Mouse (Mus musculus) midbrain, embryonic 10.5 days (tissue): ENCODE data around the gene Akr7a5. TPM values are rescaled to one million over a fixed set of nuclear protein-coding genes. Genes with fewer than 3 reads are reported as not detected.

Source experiments
- DNase-seq: peaks from one replicate; pipeline ENCODE4 v3.0.0-alpha.2; 2017; ENCODE audit warnings: low spot score
- H3K27ac ChIP-seq: fragments of 300-500 bp; sonication (generic); replicated peaks from 2 replicates; pipeline ENCODE4 v1.5.1; 2016; ENCODE audit warnings: mild to moderate bottlenecking
- H3K27me3 ChIP-seq: fragments of 300-500 bp; sonication (generic); 2 replicates; pipeline ENCODE4 v1.6.1; 2016; ENCODE audit warnings: low read depth, mild to moderate bottlenecking; ENCODE audit not compliant: poor library complexity, severe bottlenecking
- H3K36me3 ChIP-seq: fragments of 300-500 bp; sonication (generic); 2 replicates; pipeline ENCODE4 v1.6.1; 2016; ENCODE audit warnings: mild to moderate bottlenecking, moderate library complexity
- H3K4me1 ChIP-seq: fragments of 300-500 bp; sonication (generic); 2 replicates; pipeline ENCODE4 v1.6.1; 2016
- H3K4me3 ChIP-seq: fragments of 300-500 bp; sonication (generic); 2 replicates; pipeline ENCODE4 v1.5.1; 2016; ENCODE audit warnings: mild to moderate bottlenecking, moderate library complexity
- H3K9me3 ChIP-seq: fragments of 300-500 bp; sonication (generic); replicated peaks from 2 replicates; pipeline ENCODE4 v1.6.1; 2016; ENCODE audit warnings: mild to moderate bottlenecking
- WGBS: fragments of 180-500 bp; shearing (Covaris S2); methylation state at CpG from one replicate; pipeline ENCODE4 v1.1.7; 2016; 5-methylcytosine and 5-hydroxymethylcytosine counted together
- microRNA-seq: library from miRNA; unstranded; fragments of <30 nt; microRNA quantifications from one replicate; pipeline ENCODE4, GENCODE M21; 2017
- polyA plus RNA-seq: library from polyadenylated mRNA; unstranded; fragments of >200 nt; fragmentation: Nextera tagmentation; extraction: Ambion mirVana; gene quantifications from 2 replicates; pipeline ENCODE4 v1.2.1, GENCODE M21; 2016

Akr7a5 gene
- polyA plus RNA-seq, 1 experiment from 2014 or later: 103 TPM

DNA sequence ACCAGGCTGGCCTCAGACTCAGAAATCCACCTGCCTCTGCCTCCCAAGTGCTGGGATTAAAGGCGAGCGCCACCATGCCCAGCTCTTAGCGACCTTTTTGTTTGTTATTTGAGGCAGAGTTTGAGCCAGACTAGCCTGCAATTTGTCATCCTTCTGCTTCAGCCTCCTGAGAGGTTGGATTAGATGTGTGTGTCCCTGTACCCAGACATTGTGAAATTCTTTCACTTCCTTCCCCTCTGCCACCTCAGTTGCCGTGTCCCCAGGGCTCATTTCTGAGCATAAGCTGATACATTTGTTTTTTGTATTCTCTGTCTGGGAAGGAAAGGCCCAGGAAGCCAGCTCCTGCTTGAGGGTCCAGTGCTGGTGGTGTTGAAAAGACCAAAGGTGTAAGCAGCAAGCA is 30.3 kb downstream of the Akr7a5 start:
- Histone ChIP-seq H3K4me3 (no peak overlapping the region), H3K27ac (no peak overlapping the region), H3K36me3 (peaks cover 16% of the 10 kb centered on the region), H3K9me3 (no peaks in the 10 kb centered on the region), H3K4me1 (peaks cover 10% of the 10 kb centered on the region), H3K27me3 (peaks cover 17% of the 10 kb centered on the region)
- no peak for DNase-seq
- 84% methylated on average over 4 of the region's 4 CpGs for WGBS

DNA sequence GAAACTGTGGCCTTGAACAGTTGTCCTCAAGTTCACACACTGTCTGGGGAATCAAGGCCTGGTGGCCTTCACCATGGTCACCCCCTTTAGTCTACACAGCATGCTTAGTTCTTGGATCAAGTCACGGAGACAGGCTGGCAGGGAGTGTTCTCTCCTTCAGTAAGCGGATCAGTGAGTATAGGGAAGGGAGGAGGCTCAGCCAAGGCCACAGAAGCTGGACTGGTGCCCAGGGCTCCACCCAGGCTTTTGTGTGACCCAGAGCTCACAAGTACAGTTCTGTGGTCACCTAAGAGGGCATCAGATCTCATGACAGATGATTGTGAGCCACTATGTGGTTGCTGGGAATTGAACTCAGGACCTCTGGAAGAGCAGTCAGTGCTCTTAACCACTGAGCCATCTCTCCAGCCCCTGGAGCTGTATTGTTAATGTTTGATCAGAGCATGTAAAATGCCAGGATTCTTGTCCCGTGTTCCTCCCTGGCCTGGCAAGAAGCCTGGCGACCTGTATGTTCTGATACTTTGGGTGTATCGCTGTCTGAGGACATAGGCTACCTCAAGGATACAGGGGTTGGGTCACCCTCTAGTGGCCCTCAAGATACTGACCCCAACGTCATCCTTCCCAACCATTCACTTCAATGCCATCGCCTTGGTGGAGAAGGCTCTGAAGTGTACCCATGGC is 31.2 kb downstream of the Akr7a5 start:
- Histone ChIP-seq H3K9me3 (no peaks in the 10 kb centered on the region), H3K4me3 (no peak overlapping the region), H3K36me3 (peaks cover 24% of the 10 kb centered on the region), H3K4me1 (peaks cover 12% of the 10 kb centered on the region), H3K27me3 (peaks cover 16% of the 10 kb centered on the region), H3K27ac (no peak overlapping the region)
- no peak for DNase-seq
- WGBS: 85% methylated on average over 7 of the region's 7 CpGs

DNA sequence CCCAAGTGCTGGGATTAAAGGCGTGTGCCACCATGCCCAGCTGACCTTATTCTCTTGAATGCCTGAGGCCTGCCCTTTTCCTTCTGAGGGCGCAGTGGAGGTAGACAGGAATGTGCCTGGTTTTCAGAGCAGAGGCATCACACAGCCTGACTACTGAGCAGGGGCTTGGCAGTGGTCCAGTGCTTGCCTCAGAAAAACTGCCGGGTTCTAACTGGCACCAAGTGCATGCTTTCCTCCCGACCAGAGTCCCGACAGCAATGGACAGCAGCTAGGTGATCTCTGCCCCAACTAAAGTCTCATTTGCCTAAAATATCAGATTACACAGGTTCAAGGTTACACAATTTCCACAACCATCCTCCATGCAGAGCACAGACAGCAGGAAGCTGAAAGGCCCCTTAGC is 33.2 kb downstream of the Akr7a5 start:
- 80% methylated on average over 5 of the region's 5 CpGs for WGBS
- H3K9me3 ChIP-seq: no peaks in the 10 kb centered on the region

DNA sequence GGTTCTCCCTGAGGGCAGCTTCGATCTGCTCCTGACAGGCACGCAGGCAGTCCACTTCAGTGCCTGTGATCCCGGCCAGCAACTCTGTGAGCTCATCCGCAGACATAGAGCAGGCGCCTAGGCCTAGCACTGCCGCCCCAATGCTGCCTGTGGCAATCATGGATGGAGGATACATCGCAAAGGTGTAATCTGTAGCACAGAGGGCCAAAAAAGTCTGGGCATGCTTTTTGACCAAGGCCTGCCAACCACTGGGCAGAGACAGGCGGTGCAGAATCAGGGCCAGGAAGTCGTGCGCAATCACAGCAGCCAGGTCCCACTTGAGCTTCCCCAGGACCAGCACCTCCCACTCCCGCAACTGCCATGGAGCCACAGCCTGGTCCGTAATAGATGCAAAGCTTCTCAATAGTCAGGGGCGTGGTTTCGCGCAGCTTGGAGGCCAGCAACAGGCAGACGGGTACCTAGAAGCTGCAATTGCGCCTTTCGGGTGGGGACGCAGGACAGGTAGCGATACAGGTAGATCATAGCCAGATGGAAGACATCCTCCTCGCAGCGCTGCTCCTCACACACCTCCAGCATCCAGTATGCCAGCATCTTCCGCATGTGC is 35.0 kb downstream of the Akr7a5 start:
- H3K36me3 ChIP-seq: peaks cover 61% of the 10 kb centered on the region
- DNase-seq: peak; percentile 24
- 71% methylated on average over 23 of the region's 23 CpGs for WGBS

More for the DNA sequence above, 33.2 kb downstream of the Akr7a5 start:
- no peak for DNase-seq
- H3K27ac ChIP-seq: no peak overlapping the region
- no peak overlapping the region for H3K4me3 ChIP-seq
- peaks cover 44% of the 10 kb centered on the region for H3K36me3 ChIP-seq
- peaks cover 8% of the 10 kb centered on the region; the same call in 1 of the 2 replicates for H3K4me1 ChIP-seq
- no peaks in the 10 kb centered on the region for H3K27me3 ChIP-seq

DNA sequence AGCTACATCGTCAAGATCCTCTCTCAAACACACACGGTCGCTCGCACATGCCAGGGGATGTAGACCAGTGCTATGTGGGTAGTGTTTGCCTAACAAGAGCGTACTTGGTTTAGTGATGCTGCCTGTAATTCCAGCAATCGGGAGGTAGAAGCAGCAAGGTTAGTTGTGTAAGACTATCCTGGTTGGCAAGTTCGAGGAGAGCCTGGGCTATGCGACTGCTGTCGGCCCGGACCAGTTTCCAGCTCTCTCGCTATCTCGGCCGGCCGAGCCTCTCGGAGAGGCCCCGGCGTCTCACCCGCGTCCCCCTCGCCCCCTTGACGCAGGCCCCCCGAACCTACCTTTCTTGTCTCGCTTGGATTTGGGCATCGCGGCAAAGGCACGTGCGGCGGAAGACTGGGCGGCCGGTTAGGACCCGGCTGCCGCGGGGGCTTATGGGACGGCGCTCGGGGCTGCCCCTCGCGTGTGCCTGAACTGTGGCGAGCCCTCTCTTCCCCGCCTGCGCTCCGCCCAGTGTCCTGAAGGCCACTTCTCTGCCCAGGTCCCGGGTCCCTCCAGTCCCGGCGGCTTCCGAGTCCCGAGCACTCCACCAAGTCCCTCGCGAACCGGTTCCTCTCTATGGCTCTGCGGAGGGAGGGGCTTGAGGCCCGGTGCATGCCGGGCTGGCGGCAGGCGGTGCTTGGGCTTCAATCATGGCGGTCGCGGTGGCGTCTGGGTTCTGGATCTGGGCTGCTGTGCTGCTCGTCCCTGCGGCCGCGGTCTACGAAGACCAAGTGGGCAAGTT is 41.6 kb downstream of the Akr7a5 start, which contains the start of the genes Mrto4, Emc1 and Ubr4:
Gene Mrto4 (minus strand): TSS at position 646 of the 781 bp plus-strand sequence.
Gene Emc1 (plus strand): TSS at position 657 of the 781 bp plus-strand sequence.
Gene Ubr4 (plus strand): TSS at position 679 of the 781 bp plus-strand sequence.
- whole genome bisulfite sequencing: under 1% methylated on average over 64 of the region's 64 CpGs
- H3K36me3 ChIP-seq: peaks cover 63% of the 10 kb centered on the region
- H3K27me3 ChIP-seq: no peaks in the 10 kb centered on the region
- DNase-seq: peak; percentile 86
- H3K27ac ChIP-seq: peak within 1 kb of the TSS; percentile 99
- peak within 1 kb of the TSS; percentile 78 for H3K4me3 ChIP-seq
- H3K9me3 ChIP-seq: no peaks in the 10 kb centered on the region
- H3K4me1 ChIP-seq: peaks cover 33% of the 10 kb centered on the region

More for the DNA sequence above, 35.0 kb downstream of the Akr7a5 start:
- Histone ChIP-seq H3K4me1 (peaks cover 13% of the 10 kb centered on the region), H3K27me3 (no peaks in the 10 kb centered on the region), H3K9me3 (no peaks in the 10 kb centered on the region), H3K4me3 (no peak overlapping the region), H3K27ac (no peak overlapping the region)

DNA sequence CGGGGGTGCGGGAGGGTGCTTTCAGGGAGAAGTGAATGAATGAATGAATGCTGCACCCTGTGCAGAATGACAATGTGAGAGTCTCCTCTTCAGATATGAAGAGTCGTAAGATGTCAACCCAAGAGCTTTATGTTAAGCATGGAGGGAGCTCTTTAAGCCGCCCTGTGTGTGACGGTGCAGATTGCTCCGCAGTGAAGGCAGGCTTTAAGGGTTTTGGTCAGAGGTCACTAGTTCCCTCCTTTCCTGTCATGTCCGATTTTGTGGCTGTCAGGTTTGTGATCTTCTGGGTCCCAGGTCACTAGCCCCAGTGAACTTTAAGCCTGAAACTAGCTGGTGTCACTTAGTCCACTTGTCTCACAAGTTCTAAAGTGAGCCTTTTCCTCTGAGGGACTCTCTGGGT is 42.3 kb downstream of the Akr7a5 start:
- H3K4me3 ChIP-seq: peak overlapping the region; percentile 78
- no peaks in the 10 kb centered on the region for H3K27me3 ChIP-seq
- peaks cover 33% of the 10 kb centered on the region for H3K4me1 ChIP-seq
- under 1% methylated on average over 7 of the region's 7 CpGs for WGBS
- no peaks in the 10 kb centered on the region for H3K9me3 ChIP-seq
- H3K27ac ChIP-seq: peak overlapping the region; percentile 99
- peaks cover 63% of the 10 kb centered on the region for H3K36me3 ChIP-seq
- DNase-seq: no peak

DNA sequence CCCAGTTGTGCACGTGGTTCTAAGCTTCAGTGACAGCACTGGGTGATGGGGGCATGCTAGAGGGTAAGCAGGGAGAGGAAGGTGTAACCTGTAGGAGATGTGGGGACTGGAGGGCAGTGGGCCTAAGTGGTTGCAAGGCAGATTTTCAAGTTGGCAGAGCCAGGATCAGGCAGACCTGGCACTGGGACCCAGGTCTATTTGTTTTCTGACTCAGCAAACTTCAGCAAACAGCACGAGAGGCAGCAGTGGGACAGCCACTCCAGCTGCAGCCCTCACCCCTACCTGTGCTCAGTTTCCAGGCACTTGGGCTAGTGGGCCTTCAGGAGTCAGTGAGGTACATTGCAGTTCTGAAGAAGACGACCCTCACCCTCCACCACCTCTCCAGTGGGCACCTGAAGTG is 46.7 kb downstream of the Akr7a5 start:
- WGBS: 91% methylated on average over 3 of the region's 3 CpGs
- Histone ChIP-seq H3K4me1 (peaks cover 12% of the 10 kb centered on the region), H3K4me3 (no peak overlapping the region), H3K9me3 (no peaks in the 10 kb centered on the region), H3K36me3 (peaks cover 81% of the 10 kb centered on the region), H3K27ac (no peak overlapping the region), H3K27me3 (no peaks in the 10 kb centered on the region)
- no peak for DNase-seq

DNA sequence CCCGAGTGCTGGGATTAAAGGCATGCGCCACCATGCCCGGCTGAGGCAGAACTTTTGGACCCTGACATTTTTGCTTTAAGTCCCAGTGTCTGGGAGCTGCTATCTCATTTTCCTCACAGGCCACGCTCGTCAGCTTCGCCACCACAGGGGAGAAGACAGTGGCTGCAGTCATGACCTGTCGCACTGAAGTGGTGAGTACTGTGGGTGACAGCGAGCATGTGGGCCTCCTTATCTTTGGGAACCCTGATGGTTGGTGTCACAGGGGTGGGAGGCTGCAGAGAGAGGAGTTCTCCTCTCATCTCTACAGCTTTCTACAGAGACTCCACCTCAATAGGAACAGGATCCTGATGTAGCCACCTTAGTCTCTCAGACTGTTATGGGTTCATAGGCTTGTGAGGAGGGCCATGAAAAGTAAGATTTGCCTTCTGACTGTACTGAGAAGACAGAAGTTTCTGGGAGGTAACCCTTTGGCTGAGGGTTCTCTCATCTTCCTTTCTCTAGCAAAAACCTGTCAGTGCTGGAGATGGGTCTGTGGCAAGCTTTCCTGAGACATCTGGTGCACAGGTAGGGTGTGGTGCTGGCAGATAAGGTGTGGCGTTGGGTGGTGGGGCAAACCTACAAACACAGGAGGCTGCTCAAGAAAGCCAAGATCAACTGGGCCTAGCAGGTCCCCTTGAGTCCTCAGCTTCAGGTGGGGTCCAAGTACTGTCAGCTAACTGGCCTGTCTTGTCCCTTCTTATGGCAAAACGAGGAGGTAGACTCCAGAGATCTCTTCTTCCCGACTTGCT is 50.4 kb downstream of the Akr7a5 start:
- Histone ChIP-seq H3K27ac (no peak overlapping the region), H3K27me3 (no peaks in the 10 kb centered on the region), H3K4me3 (no peak overlapping the region), H3K9me3 (no peaks in the 10 kb centered on the region), H3K4me1 (no peaks in the 10 kb centered on the region), H3K36me3 (peaks cover 99% of the 10 kb centered on the region)
- DNase-seq: no peak
- 91% methylated on average over 11 of the region's 11 CpGs for WGBS

DNA sequence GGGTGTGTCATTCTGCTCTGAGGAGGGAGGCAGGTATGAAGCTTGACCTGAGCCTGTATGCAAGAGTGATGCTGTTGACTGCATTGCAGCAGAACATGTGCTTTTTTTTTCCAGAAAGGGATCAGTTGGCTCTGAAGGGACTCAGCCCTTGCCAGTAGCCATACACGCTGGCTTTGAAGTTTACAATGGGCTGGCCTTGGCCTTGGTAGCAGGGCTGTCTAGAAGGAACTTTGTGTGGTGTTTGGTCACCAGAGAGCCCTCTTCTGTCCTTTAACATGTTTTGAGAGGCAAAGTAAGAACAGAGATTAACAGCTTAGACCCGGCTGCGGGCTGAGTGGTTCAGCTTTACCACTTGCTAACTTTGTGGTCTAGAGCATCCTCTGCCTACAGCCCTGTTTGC is 56.8 kb downstream of the Akr7a5 start:
- 95% methylated on average over 3 of the region's 3 CpGs for WGBS
- DNase-seq: no peak
- Histone ChIP-seq H3K4me1 (no peaks in the 10 kb centered on the region), H3K36me3 (peaks cover 98% of the 10 kb centered on the region), H3K27ac (no peak overlapping the region), H3K27me3 (no peaks in the 10 kb centered on the region), H3K4me3 (no peak overlapping the region), H3K9me3 (no peaks in the 10 kb centered on the region)

Small RNAs within 50 kb of the gene (microRNA-seq; reads per million reads assigned to microRNA genes)
- 8.1 reads per million, percentile 18 among the genes with 10 or more reads in this experiment for gene Gm24245
- gene Gm25732: 3.3 reads per million, percentile 4 among the genes with 10 or more reads in this experiment

Other genes starting within 250 kb of the Akr7a5 start
- not detected in 2 replicates for gene Htr6, start 235.2 kb upstream of the Akr7a5 start, polyA plus RNA-seq
- 8.7 and 14.8 TPM in 2 replicates for gene Nbl1, start 217.8 kb upstream of the Akr7a5 start, polyA plus RNA-seq
- 359 and 362 TPM in 2 replicates for gene Minos1, start 179.6 kb upstream of the Akr7a5 start, polyA plus RNA-seq
- 330 and 349 TPM in 2 replicates for gene Capzb, start 117.8 kb upstream of the Akr7a5 start, polyA plus RNA-seq
- 15.9 and 16.1 TPM in 2 replicates for gene Pqlc2, start within 50 bp of the Akr7a5 start, polyA plus RNA-seq
- 144 and 166 TPM in 2 replicates for gene Mrto4, start 41.8 kb downstream of the Akr7a5 start, polyA plus RNA-seq
- gene Emc1, start 41.8 kb downstream of the Akr7a5 start, polyA plus RNA-seq: 32.3 and 38.5 TPM in 2 replicates
- 51.8 and 54.8 TPM in 2 replicates for gene Ubr4, start 41.9 kb downstream of the Akr7a5 start, polyA plus RNA-seq
- 3.3 and 3.5 TPM in 2 replicates for gene Iffo2, start 219.8 kb downstream of the Akr7a5 start, polyA plus RNA-seq